Mouse (Mus musculus): ENCODE measurements around the gene Rcor2.

The Rcor2 gene

GRCm38 (mm10) chr19:7267091-7267741 lies at the start of gene Rcor2:
TSS of gene Rcor2 (plus strand) at chr19:7267325.
- peak; percentile 79 to 83 for DNase-seq

GRCm38 (mm10) chr19:7217926-7218267 lies 49.2 kb upstream of the Rcor2 start:
- DNase-seq = no peak

- no peak for DNase-seq
These were observed 48.4 kb upstream of the Rcor2 start for GRCm38 (mm10) chr19:7218753-7219152.

- DNase-seq = no peak
These were observed 44.9 kb upstream of the Rcor2 start for GRCm38 (mm10) chr19:7222196-7222595.

- no peak for DNase-seq
These were observed 43.6 kb upstream of the Rcor2 start for GRCm38 (mm10) chr19:7223488-7223887.

- no peak for DNase-seq
These were observed 42.9 kb upstream of the Rcor2 start for GRCm38 (mm10) chr19:7224253-7224652.

- DNase-seq = no peak
These were observed 41.9 kb upstream of the Rcor2 start for GRCm38 (mm10) chr19:7225096-7225690.

GRCm38 (mm10) chr19:7226511-7226914 lies 40.6 kb upstream of the Rcor2 start:
- DNase-seq = no peak

GRCm38 (mm10) chr19:7234537-7235221 lies 32.4 kb upstream of the Rcor2 start:
- DNase-seq = peak; percentile 90 to 91

GRCm38 (mm10) chr19:7235461-7235860 lies 31.7 kb upstream of the Rcor2 start:
- DNase-seq = no peak

GRCm38 (mm10) chr19:7236011-7236410 lies 31.1 kb upstream of the Rcor2 start:
- no peak for DNase-seq

- DNase-seq = no peak
These were observed 30.4 kb upstream of the Rcor2 start for GRCm38 (mm10) chr19:7236742-7237141.

- no peak for DNase-seq
These were observed 27.6 kb upstream of the Rcor2 start for GRCm38 (mm10) chr19:7239574-7239973.

- DNase-seq = peak; percentile 43 to 44
These were observed 26.8 kb upstream of the Rcor2 start for GRCm38 (mm10) chr19:7240291-7240690.

- DNase-seq = peak; percentile 96 to 97
These were observed 26.1 kb upstream of the Rcor2 start, which contains the start of gene Naa40 for GRCm38 (mm10) chr19:7240782-7241690. TSS of gene Naa40 (minus strand) at chr19:7241183.

GRCm38 (mm10) chr19:7246021-7246420 lies 21.1 kb upstream of the Rcor2 start:
- no peak for DNase-seq

- peak; percentile 84 to 88 for DNase-seq
These were observed 9.2 kb upstream of the Rcor2 start for GRCm38 (mm10) chr19:7257881-7258280.

- no peak for DNase-seq
These were observed 5.6 kb upstream of the Rcor2 start for GRCm38 (mm10) chr19:7261476-7261875.

GRCm38 (mm10) chr19:7261964-7262363 lies 5.2 kb upstream of the Rcor2 start:
- DNase-seq = no peak

- no peak for DNase-seq
These were observed 4.5 kb upstream of the Rcor2 start for GRCm38 (mm10) chr19:7262592-7262991.

- DNase-seq = peak; percentile 89 to 93
These were observed 2.9 kb upstream of the Rcor2 start for GRCm38 (mm10) chr19:7264088-7264765.

- peak; percentile 62 to 71 for DNase-seq
These were observed 2.3 kb upstream of the Rcor2 start for GRCm38 (mm10) chr19:7264766-7265331.

Measured in cerebellum, postnatal 14 days (tissue).